Mouse (Mus musculus): ENCODE data around the gene Slc10a1. TPM values are rescaled to one million over a fixed set of nuclear protein-coding genes. Genes with fewer than 3 reads are reported as not detected.

Gene Slc10a1
- polyA plus RNA-seq, 1 experiment from 2014 or later, result 0.43 TPM

Other genes starting within 250 kb of the Slc10a1 start
- 2.0 and 2.3 TPM in 2 replicates for gene Ccdc177, start 208.0 kb downstream of the Slc10a1 start, polyA plus RNA-seq (2015; fragmentation: Nextera tagmentation; extraction: Ambion mirVana)
- gene Susd6, start 178.2 kb downstream of the Slc10a1 start, polyA plus RNA-seq (2015; fragmentation: Nextera tagmentation; extraction: Ambion mirVana), result 9.9 and 12.1 TPM in 2 replicates
- 371 and 381 TPM in 2 replicates for gene Srsf5, start 23.2 kb downstream of the Slc10a1 start, polyA plus RNA-seq (2015; fragmentation: Nextera tagmentation; extraction: Ambion mirVana)
- gene Smoc1, start 58.1 kb upstream of the Slc10a1 start, polyA plus RNA-seq (2015; fragmentation: Nextera tagmentation; extraction: Ambion mirVana), result 34.3 and 36.3 TPM in 2 replicates